In the genomic region with DNA sequence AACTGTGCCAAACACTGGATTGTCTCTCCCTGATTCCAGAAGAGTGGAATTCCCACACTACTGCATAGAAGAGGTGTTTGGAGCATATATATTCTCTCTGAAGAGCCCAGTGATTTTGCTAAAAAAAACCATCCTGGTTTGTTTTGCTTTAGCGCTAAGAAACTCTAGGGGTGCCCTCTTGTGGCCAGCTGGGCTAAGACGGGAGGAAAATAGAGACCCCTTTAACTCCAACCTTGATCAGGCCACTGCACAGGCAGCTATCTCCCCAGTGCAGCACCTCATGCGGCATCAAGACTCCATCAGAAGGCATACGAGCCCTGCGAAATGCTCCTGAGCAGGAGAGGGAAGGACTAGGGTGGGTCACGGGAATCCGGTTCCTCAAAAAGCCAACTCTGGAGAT, we compare ENCODE assay signal across 8 mouse cellular contexts. TPM values are rescaled to one million over a fixed set of nuclear protein-coding genes. Genes with fewer than 3 reads are reported as not detected.
DNase-seq lines count a peak whose midpoint lies in the region; ATAC-seq and TF ChIP-seq lines count a peak whose summit lies in the region.

No protein-coding gene starts in this region.

- peaks cover 18% of the 10 kb centered on the region for H3K27me3 ChIP-seq in heart, embryonic 11.5 days (ENCODE audit: control insufficient read depth, insufficient read depth, low read length)
- H3K27me3 ChIP-seq in kidney, embryonic 15.5 days, result peaks cover 13% of the 10 kb centered on the region
- peaks cover 7% of the 10 kb centered on the region for H3K27me3 ChIP-seq in liver, postnatal 0 days (ENCODE audit: insufficient read depth, low read length)
- H3K27me3 ChIP-seq in neural tube, embryonic 14.5 days (ENCODE audit: control insufficient read depth, insufficient read depth, low read length), result no peaks in the 10 kb centered on the region

- no peak overlapping the region for H3K27ac ChIP-seq in heart, embryonic 11.5 days (ENCODE audit: low read depth, low read length)
- no peak overlapping the region for H3K27ac ChIP-seq in kidney, embryonic 15.5 days
- no peak overlapping the region for H3K27ac ChIP-seq in liver, postnatal 0 days (ENCODE audit: low read depth)
- H3K27ac ChIP-seq in neural tube, embryonic 14.5 days (ENCODE audit: low read depth, low read length), result no peak overlapping the region

- ATAC-seq in heart, embryonic 11.5 days (replicated peaks; ENCODE audit: insufficient number of reproducible peaks, low FRiP score, low TSS enrichment), result no peak
- ATAC-seq in kidney, embryonic 15.5 days (replicated peaks; ENCODE audit: low FRiP score), result no peak
- ATAC-seq in liver, postnatal 0 days, result no peak
- ATAC-seq in neural tube, embryonic 14.5 days (ENCODE audit: low read depth), result 0 out of 2 replicates have a peak, but pooled peaks have one; percentile 28

- no peaks in the 10 kb centered on the region for H3K9me3 ChIP-seq in heart, embryonic 11.5 days (replicated peaks; ENCODE audit: control insufficient read depth, low read length)
- H3K9me3 ChIP-seq in kidney, embryonic 15.5 days (replicated peaks), result no peaks in the 10 kb centered on the region
- H3K9me3 ChIP-seq in liver, postnatal 0 days (ENCODE audit: low read length), result no peaks in the 10 kb centered on the region
- no peaks in the 10 kb centered on the region for H3K9me3 ChIP-seq in neural tube, embryonic 14.5 days (ENCODE audit: control insufficient read depth, low read length)

- peak; percentile 78 for DNase-seq in CD4-positive, CD25-positive, alpha-beta regulatory T cell, adult 2 months (ENCODE audit: low read depth, low spot score)
- DNase-seq in adrenal gland, adult 18-20 months (ENCODE audit: low spot score in 2 of 2), result peak; percentile 60 to 70
- DNase-seq in embryo, embryonic 10.5 days (ENCODE audit: low spot score), result peak; percentile 84
- peak; percentile 66 for DNase-seq in liver, postnatal 0 days
- DNase-seq in thymus, postnatal 10 days (ENCODE audit: low spot score in 2 of 2), result peak; percentile 51 to 78

- H3K36me3 ChIP-seq in heart, embryonic 11.5 days (ENCODE audit: control insufficient read depth, insufficient read depth, low read length), result no peaks in the 10 kb centered on the region
- no peaks in the 10 kb centered on the region for H3K36me3 ChIP-seq in kidney, embryonic 15.5 days
- H3K36me3 ChIP-seq in liver, postnatal 0 days (replicated peaks; ENCODE audit: insufficient read depth, low read length), result no peaks in the 10 kb centered on the region
- H3K36me3 ChIP-seq in neural tube, embryonic 14.5 days (ENCODE audit: control insufficient read depth, insufficient read depth, low read length), result no peaks in the 10 kb centered on the region

- peak overlapping the region; percentile 49 for H3K4me2 ChIP-seq in heart, embryonic 11.5 days
- peak overlapping the region; percentile 55 for H3K4me2 ChIP-seq in kidney, embryonic 15.5 days
- peak overlapping the region; percentile 14; the same call in 1 of the 2 replicates for H3K4me2 ChIP-seq in liver, postnatal 0 days (ENCODE audit: low read depth, low read length)
- H3K4me2 ChIP-seq in neural tube, embryonic 14.5 days (ENCODE audit: low read depth, low read length), result 0 out of 2 replicates have a peak overlapping the region, but pooled peaks have one; percentile 4

- peak; percentile 72 for TF ChIP-seq CTCF in liver, postnatal 0 days (IDR thresholded peaks at IDR 0.05; ENCODE audit: low read depth)

- no peaks in the 10 kb centered on the region for H3K4me1 ChIP-seq in heart, embryonic 11.5 days (ENCODE audit: control insufficient read depth, insufficient read depth, low read length)
- peaks cover 7% of the 10 kb centered on the region for H3K4me1 ChIP-seq in kidney, embryonic 15.5 days
- 0 out of 2 replicates have a peak, but pooled peaks cover 3% of the 10 kb centered on the region for H3K4me1 ChIP-seq in liver, postnatal 0 days (ENCODE audit: insufficient read depth)
- H3K4me1 ChIP-seq in neural tube, embryonic 14.5 days (ENCODE audit: control insufficient read depth, insufficient read depth, low read length), result no peaks in the 10 kb centered on the region

- peak overlapping the region; percentile 11; the same call in 1 of the 2 replicates for H3K4me3 ChIP-seq in heart, embryonic 11.5 days (ENCODE audit: low read depth, low read length)
- H3K4me3 ChIP-seq in kidney, embryonic 15.5 days (replicated peaks), result peak overlapping the region; percentile 27
- no peak overlapping the region for H3K4me3 ChIP-seq in liver, postnatal 0 days (ENCODE audit: low read depth, low read length)
- no peak overlapping the region for H3K4me3 ChIP-seq in neural tube, embryonic 14.5 days (ENCODE audit: low read depth, low read length)

- H3K9ac ChIP-seq in heart, embryonic 11.5 days (ENCODE audit: low read depth, low read length), result 0 out of 2 replicates have a peak overlapping the region, but pooled peaks have one; percentile 12
- H3K9ac ChIP-seq in kidney, embryonic 15.5 days, result no peak overlapping the region
- no peak overlapping the region for H3K9ac ChIP-seq in liver, postnatal 0 days (replicated peaks)
- H3K9ac ChIP-seq in neural tube, embryonic 14.5 days (replicated peaks; ENCODE audit: low read depth, low read length), result 0 out of 2 replicates have a peak overlapping the region, but pooled peaks have one; percentile 12

- TF ChIP-seq EP300 in liver, postnatal 0 days (IDR thresholded peaks at IDR 0.05; ENCODE audit: low read depth), result no peak

- WGBS in heart, embryonic 11.5 days (ENCODE audit: insufficient replicate concordance), result 8% methylated on average over 7 of the region's 7 CpGs
- 4% methylated on average over 7 of the region's 7 CpGs for WGBS in kidney, embryonic 15.5 days
- WGBS in liver, postnatal 0 days (ENCODE audit: insufficient replicate concordance), result 7% methylated on average over 7 of the region's 7 CpGs
- 6% methylated on average over 7 of the region's 7 CpGs for WGBS in neural tube, embryonic 14.5 days

RNA-seq across cellular contexts. Expression of gene Alox12b, which starts 6.3 kb away (rescaled TPM):
- total RNA-seq in adrenal gland, adult 18-20 months (2021), result not detected
- not detected in 2 replicates for polyA plus RNA-seq in heart, embryonic 11.5 days (2014; fragmentation: Nextera tagmentation; extraction: Ambion mirVana)
- polyA plus RNA-seq in kidney, embryonic 15.5 days (2015; fragmentation: Nextera tagmentation; extraction: Ambion mirVana), result 0.08 and 0.42 TPM in 2 replicates
- not detected in 2 replicates for polyA plus RNA-seq in liver, postnatal 0 days (2015; fragmentation: Nextera tagmentation; extraction: Ambion mirVana)
- polyA plus RNA-seq in neural tube, embryonic 14.5 days (2014; fragmentation: Nextera tagmentation; extraction: Ambion mirVana), result 0.43 and 0.67 TPM in 2 replicates

RNA-seq across cellular contexts. Expression of gene Aloxe3, which starts 24.7 kb away (rescaled TPM):
- 1 to 10 TPM; 1.1 to 1.6 TPM for total RNA-seq in adrenal gland, adult 18-20 months (2021)
- 0.37 and 0.39 TPM in 2 replicates for polyA plus RNA-seq in heart, embryonic 11.5 days (2014; fragmentation: Nextera tagmentation; extraction: Ambion mirVana)
- polyA plus RNA-seq in kidney, embryonic 15.5 days (2015; fragmentation: Nextera tagmentation; extraction: Ambion mirVana), result 0.60 and 1.3 TPM in 2 replicates
- 0.14 and 0.18 TPM in 2 replicates for polyA plus RNA-seq in liver, postnatal 0 days (2015; fragmentation: Nextera tagmentation; extraction: Ambion mirVana)
- 2.2 and 5.0 TPM in 2 replicates for polyA plus RNA-seq in neural tube, embryonic 14.5 days (2014; fragmentation: Nextera tagmentation; extraction: Ambion mirVana)

RNA-seq across cellular contexts. Expression of gene 9130213A22Rik, which starts 28.1 kb away (rescaled TPM):
- total RNA-seq in adrenal gland, adult 18-20 months (2021), result under 1 TPM; 0.43 to 0.61 TPM
- polyA plus RNA-seq in heart, embryonic 11.5 days (2014; fragmentation: Nextera tagmentation; extraction: Ambion mirVana), result 0.32 and 0.49 TPM in 2 replicates
- polyA plus RNA-seq in kidney, embryonic 15.5 days (2015; fragmentation: Nextera tagmentation; extraction: Ambion mirVana), result 0.27 and 0.51 TPM in 2 replicates
- 0.06 and 0.07 TPM in 2 replicates for polyA plus RNA-seq in liver, postnatal 0 days (2015; fragmentation: Nextera tagmentation; extraction: Ambion mirVana)
- 0.33 and 0.48 TPM in 2 replicates for polyA plus RNA-seq in neural tube, embryonic 14.5 days (2014; fragmentation: Nextera tagmentation; extraction: Ambion mirVana)

RNA-seq across cellular contexts. Expression of gene Hes7, which starts 30.2 kb away (rescaled TPM):
- total RNA-seq in adrenal gland, adult 18-20 months (2021), result under 1 TPM in 1 of 2 experiments, not detected in 1; 0.26 TPM
- 0.35 and 0.64 TPM in 2 replicates for polyA plus RNA-seq in heart, embryonic 11.5 days (2014; fragmentation: Nextera tagmentation; extraction: Ambion mirVana)
- 0.42 and 0.46 TPM in 2 replicates for polyA plus RNA-seq in kidney, embryonic 15.5 days (2015; fragmentation: Nextera tagmentation; extraction: Ambion mirVana)
- 0.07 and 0.15 TPM in 2 replicates for polyA plus RNA-seq in liver, postnatal 0 days (2015; fragmentation: Nextera tagmentation; extraction: Ambion mirVana)
- polyA plus RNA-seq in neural tube, embryonic 14.5 days (2014; fragmentation: Nextera tagmentation; extraction: Ambion mirVana), result 0.43 and 0.52 TPM in 2 replicates

RNA-seq across cellular contexts. Expression of gene Alox8, which starts 47.2 kb away (rescaled TPM):
- total RNA-seq in adrenal gland, adult 18-20 months (2021), result not detected
- polyA plus RNA-seq in heart, embryonic 11.5 days (2014; fragmentation: Nextera tagmentation; extraction: Ambion mirVana), result 1.1 and 2.0 TPM in 2 replicates
- 0.33 and 0.47 TPM in 2 replicates for polyA plus RNA-seq in kidney, embryonic 15.5 days (2015; fragmentation: Nextera tagmentation; extraction: Ambion mirVana)
- polyA plus RNA-seq in liver, postnatal 0 days (2015; fragmentation: Nextera tagmentation; extraction: Ambion mirVana), result 0.04 TPM in 1 of 2 replicates, not detected in the other
- polyA plus RNA-seq in neural tube, embryonic 14.5 days (2014; fragmentation: Nextera tagmentation; extraction: Ambion mirVana), result 0.24 and 0.43 TPM in 2 replicates

Comparison
In these comparisons a context has a peak if more than half of its experiments do, and no peak if none do; other contexts are left out.
1. H3K4me2 ChIP-seq: peak in every context shown above with its lines; median percentile 55 in kidney, embryonic 15.5 days; 49 in heart, embryonic 11.5 days; 14 in liver, postnatal 0 days; 4 in neural tube, embryonic 14.5 days.
2. H3K4me3 ChIP-seq: peak in heart, embryonic 11.5 days (single experiment) and kidney, embryonic 15.5 days (single experiment); none in liver, postnatal 0 days (single experiment) and neural tube, embryonic 14.5 days (single experiment).
3. H3K9ac ChIP-seq: peak in heart, embryonic 11.5 days (single experiment) and neural tube, embryonic 14.5 days (single experiment); none in kidney, embryonic 15.5 days (single experiment) and liver, postnatal 0 days (single experiment).
4. Peak in every context shown above with its lines, with median percentiles within 50 percentile points of each other: DNase-seq.